Mouse (Mus musculus) thymus, adult 2 months (tissue): ENCODE measurements around the gene Ush2a.

Source experiments
- CTCF ChIP-seq: fragments of 200-500 bp; IDR thresholded peaks from 2 replicates; pipeline ENCODE4 v1.5.1; 2012; ENCODE audit warnings: mild to moderate bottlenecking, control low read depth, low read length, moderate library complexity, borderline replicate concordance; ENCODE audit not compliant: control insufficient read depth, poor library complexity, insufficient read depth; ENCODE audit errors: extremely low read depth
- POLR2A ChIP-seq: fragments of 200-500 bp; IDR thresholded peaks from 2 replicates; pipeline ENCODE4 v1.6.1; 2012; ENCODE audit warnings: mild to moderate bottlenecking, low read length, control low read depth, moderate library complexity; ENCODE audit not compliant: control insufficient read depth, poor library complexity, insufficient read depth; ENCODE audit errors: extremely low read depth

DNA sequence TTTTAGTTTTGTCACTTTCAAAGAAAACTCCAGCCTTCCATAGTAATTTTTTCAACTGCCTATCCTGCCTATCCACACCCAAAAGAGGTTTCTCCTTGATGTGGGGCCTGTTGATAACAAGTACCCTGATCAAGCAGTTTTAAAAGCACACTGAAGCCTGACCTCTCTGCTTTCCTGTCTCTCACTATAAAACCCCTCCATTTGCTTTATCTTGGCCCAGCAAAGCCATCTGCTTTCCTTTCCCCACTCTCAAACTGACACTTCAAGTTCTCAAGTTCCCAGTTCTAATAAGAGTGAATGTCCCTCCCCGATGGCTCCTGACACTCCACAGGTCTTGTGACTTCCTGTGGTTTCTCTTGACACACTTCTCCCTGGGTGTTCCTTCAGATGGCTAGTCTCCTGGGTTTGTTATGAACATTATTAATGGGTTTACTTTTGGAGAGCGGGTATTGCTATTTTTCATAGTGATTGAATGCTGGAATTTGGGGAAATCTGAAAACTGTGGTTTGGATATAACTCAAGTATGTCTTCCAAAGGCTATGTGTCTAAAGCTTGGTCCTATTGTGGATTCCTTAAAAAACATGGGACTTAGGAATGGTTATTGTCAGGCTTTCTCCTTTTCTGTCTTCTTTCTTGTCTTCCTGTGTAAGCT, 126.1 kb downstream of the Ush2a start:
- TF ChIP-seq CTCF (no peak), POLR2A (no peak)
